Mouse (Mus musculus) mouse trophoblast stem cell (cell line): Measurements from ENCODE around the gene 1700023F06Rik.
"Not testable (repeated sequence)": the region's sequence is repeated elsewhere in the genome, so short reads cannot be mapped to it uniquely, and the experiment has no call there.

Source experiments
- in situ Hi-C, 2 experiments: fragments of 300-500 bp; cut with MseI, MboI; formaldehyde crosslinking; loops; 2 replicates in 1 of 2; 3 replicates in 1 of 2; pipeline ENCODE4 v1.15.1; 2025

1700023F06Rik gene

GRCm38 (mm10) chr11:103223444-103223843 lies 15.1 kb upstream of the 1700023F06Rik start:
- in situ Hi-C loops = no loop called here

GRCm38 (mm10) chr11:103222718-103223117 lies 14.4 kb upstream of the 1700023F06Rik start:
- in situ Hi-C loops = not testable (repeated sequence)

GRCm38 (mm10) chr11:103221437-103221836 lies 13.1 kb upstream of the 1700023F06Rik start:
- in situ Hi-C loops = no loop called here

GRCm38 (mm10) chr11:103219995-103220394 lies 11.6 kb upstream of the 1700023F06Rik start:
- in situ Hi-C loops = no loop called here

GRCm38 (mm10) chr11:103219259-103219658 lies 10.9 kb upstream of the 1700023F06Rik start:
- in situ Hi-C loops = no loop called here

- in situ Hi-C loops = no loop called here
Measured at GRCm38 (mm10) chr11:103218517-103218901, 10.2 kb upstream of the 1700023F06Rik start.

GRCm38 (mm10) chr11:103217790-103218516 lies 9.6 kb upstream of the 1700023F06Rik start, which contains the start of gene Spata32:
TSS of gene Spata32 (minus strand) at chr11:103218432.
- in situ Hi-C loops = no loop called here

GRCm38 (mm10) chr11:103215355-103215754 lies 7.0 kb upstream of the 1700023F06Rik start:
- in situ Hi-C loops = no loop called here

- in situ Hi-C loops = no loop called here
Measured at GRCm38 (mm10) chr11:103213712-103214111, 5.4 kb upstream of the 1700023F06Rik start.

GRCm38 (mm10) chr11:103210291-103210690 lies 1.9 kb upstream of the 1700023F06Rik start:
- in situ Hi-C loops = no loop called here

GRCm38 (mm10) chr11:103206203-103206602 lies 2.2 kb downstream of the 1700023F06Rik start:
- in situ Hi-C loops = no loop called here

- in situ Hi-C loops = no loop called here
Measured at GRCm38 (mm10) chr11:103202376-103202775, 6.0 kb downstream of the 1700023F06Rik start.

- in situ Hi-C loops = no loop called here
Measured at GRCm38 (mm10) chr11:103201664-103202063, 6.7 kb downstream of the 1700023F06Rik start.

- in situ Hi-C loops = no loop called here
Measured at GRCm38 (mm10) chr11:103198911-103199803, 9.2 kb downstream of the 1700023F06Rik start.

- in situ Hi-C loops = no loop called here
Measured at GRCm38 (mm10) chr11:103198339-103198738, 10.0 kb downstream of the 1700023F06Rik start.

GRCm38 (mm10) chr11:103197340-103197739 lies 11.0 kb downstream of the 1700023F06Rik start:
- in situ Hi-C loops = no loop called here

- in situ Hi-C loops = no loop called here
Measured at GRCm38 (mm10) chr11:103195656-103196055, 12.7 kb downstream of the 1700023F06Rik start.

- in situ Hi-C loops = no loop called here
Measured at GRCm38 (mm10) chr11:103195236-103195635, 13.1 kb downstream of the 1700023F06Rik start.

GRCm38 (mm10) chr11:103193825-103194168 lies 14.6 kb downstream of the 1700023F06Rik start:
- in situ Hi-C loops = no loop called here

GRCm38 (mm10) chr11:103192956-103193824 lies 15.2 kb downstream of the 1700023F06Rik start:
- in situ Hi-C loops = no loop called here

- in situ Hi-C loops = no loop called here
Measured at GRCm38 (mm10) chr11:103192230-103192955, 16.0 kb downstream of the 1700023F06Rik start.
